Mouse (Mus musculus) urinary bladder, postnatal 36 days (tissue): ENCODE measurements around the gene Klre1.
"Not testable (repeated sequence)": the region's sequence is repeated elsewhere in the genome, so short reads cannot be mapped to it uniquely, and the experiment has no call there.

Experiments used
- DNase-seq, 2 experiments: peaks; one replicate each; pipeline ENCODE4 v3.0.0; 2022; ENCODE audit warnings: low spot score in 2 of 2, mixed read lengths in 1 of 2

Klre1 gene

DNA sequence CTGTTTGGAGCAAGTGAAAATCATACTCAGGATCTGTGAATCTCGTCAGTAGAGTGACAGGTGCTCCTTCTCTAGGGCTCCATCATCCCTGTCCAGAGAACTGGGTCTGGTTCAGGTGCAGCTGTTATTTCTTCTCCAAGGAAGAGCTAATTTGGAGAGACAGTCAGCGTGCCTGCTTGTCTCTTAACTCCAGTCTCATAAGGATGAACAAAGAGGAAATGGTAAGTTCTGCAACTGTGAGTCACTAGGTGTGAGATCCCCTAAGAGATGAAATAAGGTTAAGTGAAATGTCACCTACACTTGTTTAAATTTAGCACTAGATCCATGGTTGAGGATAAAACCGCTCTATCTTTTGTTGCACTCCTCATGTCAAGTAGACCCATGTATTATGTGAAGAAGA lies 5.3 kb downstream of the Klre1 start:
- no peak for DNase-seq

DNA sequence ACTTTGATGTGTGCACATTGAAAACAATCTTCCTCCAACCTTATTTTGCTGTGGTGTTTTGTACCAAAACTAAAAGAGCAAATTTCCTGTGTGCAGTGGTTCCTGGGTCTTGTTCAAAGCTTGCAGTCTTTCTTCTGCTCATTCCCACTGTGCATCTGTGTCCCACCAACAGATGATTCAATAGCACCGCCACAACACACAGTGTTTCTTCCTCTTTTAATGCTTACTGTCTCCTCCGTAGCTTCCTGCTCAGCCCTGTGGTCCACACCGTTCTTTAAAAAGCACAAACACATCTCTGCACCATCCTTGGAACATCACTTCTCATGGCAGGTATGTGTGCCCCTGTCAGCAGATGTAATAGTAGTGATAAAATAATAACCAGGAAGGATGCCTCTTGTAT lies 13.8 kb downstream of the Klre1 start, which contains the start of gene Klrd1:
Gene Klrd1 (plus strand): TSS at position 275 of the 400 bp plus-strand sequence.
- no peak for DNase-seq

DNA sequence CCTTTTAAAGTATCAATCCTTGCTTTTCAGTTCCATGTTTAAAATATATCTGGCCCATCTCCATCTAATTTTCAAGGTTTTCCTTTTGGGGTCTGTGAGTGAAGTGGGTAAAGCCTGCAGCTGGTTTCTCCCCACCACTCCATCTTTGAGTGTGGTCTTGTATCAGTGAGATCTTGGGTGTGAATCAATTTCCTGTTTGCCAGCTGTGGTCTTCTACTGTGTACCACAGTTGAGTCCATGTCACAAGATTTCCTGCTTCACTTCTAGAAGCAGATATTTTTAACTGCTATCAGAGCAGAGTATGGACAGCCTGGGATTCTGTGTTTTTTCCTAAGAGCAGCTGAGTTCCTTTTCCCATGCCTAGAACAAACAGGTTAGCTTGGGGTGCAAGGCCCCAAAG lies 30.7 kb downstream of the Klre1 start:
- no peak for DNase-seq

DNA sequence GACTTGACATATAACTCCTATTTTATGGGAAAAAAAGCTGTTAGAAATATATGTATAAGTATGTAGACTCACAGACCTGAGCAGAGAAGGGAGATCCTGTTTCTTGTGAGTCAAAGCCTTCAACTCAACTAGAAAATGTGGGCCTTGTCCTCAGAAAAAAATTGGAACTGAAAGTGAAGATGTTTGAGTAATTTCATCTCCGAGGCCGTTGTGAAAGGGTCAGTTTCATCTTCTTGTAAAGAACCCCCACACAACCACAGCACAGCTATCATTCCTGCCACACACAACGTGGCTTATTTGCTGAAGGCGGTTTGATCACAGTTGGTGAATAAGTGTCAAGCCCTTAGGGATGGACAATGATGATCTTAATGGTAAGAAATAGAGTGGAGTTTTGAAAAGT lies 46.0 kb downstream of the Klre1 start, which contains the start of gene Klrk1:
Gene Klrk1 (minus strand): TSS at position 130 of the 400 bp plus-strand sequence.
- no peak for DNase-seq

DNA sequence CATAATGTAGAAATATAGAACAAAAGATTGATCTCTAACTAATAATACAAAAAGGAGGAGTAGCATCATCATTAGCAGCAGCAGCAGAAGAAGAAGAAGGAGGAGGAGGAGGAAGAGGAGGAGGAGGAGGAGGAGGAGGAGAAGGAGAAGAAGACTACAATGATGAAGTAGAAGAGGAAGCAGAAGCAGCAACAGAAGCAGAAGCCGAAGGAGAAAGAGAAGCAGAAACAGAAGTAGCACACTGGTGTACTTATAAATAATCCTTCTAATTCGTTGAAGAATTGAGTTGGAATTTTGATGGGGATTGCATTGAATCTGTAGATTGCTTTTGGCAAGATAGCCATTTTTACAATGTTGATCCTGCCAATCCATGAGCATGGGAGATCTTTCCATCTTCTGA lies 53.3 kb downstream of the Klre1 start:
- not testable (repeated sequence) for DNase-seq
